Mouse (Mus musculus) hematopoietic stem cell, adult 5-6 weeks (primary cell): ENCODE data around the gene Akr1b3. TPM values are rescaled to one million over a fixed set of nuclear protein-coding genes. Genes with fewer than 3 reads are reported as not detected.
"Not testable (repeated sequence)": the region's sequence is repeated elsewhere in the genome, so short reads cannot be mapped to it uniquely, and the experiment has no call there.

Source experiments
- ATAC-seq, 2 experiments: fragments of 125-278 bp in 1 of 2; replicated peaks in 1 of 2; 2 replicates each; pipeline ENCODE4 v1.8.0; 2016 to 2017; ENCODE audit warnings: inconsistent platforms in 2 of 2, mild to moderate bottlenecking in 2 of 2, moderate number of reproducible peaks in 2 of 2, low read depth in 1 of 2, moderate TSS enrichment in 1 of 2; ENCODE audit not compliant: low FRiP score in 2 of 2, poor library complexity in 2 of 2, severe bottlenecking in 2 of 2, insufficient read depth in 1 of 2, low TSS enrichment in 1 of 2
- total RNA-seq: library from RNA; stranded (forward); fragments of 172-1452, 232-1000 nt; gene quantifications from 2 replicates; pipeline ENCODE4 v1.2.3, GENCODE M21; 2017

The Akr1b3 gene
- total RNA-seq, 1 experiment from 2014 or later, result 101 TPM

DNA sequence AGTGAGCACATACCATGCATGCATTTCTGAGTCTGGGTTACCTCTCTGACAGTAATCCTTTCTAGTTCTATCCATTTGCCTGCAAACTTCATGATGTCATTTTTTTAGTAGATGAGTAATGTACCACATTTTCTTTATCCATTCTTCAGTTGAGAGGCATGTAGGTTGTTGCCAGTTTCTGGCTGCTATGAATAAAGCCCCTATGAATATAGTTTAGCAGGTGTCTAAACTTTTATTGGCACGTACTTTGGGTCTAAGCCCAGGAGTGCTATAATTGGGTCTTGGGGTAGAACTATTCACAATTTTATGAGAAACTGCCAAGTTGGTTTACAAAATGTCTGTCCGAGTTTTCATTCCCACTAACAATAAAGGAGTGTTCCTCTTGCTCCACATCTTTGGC lies 20.5 kb upstream of the Akr1b3 start:
- no peak for ATAC-seq

DNA sequence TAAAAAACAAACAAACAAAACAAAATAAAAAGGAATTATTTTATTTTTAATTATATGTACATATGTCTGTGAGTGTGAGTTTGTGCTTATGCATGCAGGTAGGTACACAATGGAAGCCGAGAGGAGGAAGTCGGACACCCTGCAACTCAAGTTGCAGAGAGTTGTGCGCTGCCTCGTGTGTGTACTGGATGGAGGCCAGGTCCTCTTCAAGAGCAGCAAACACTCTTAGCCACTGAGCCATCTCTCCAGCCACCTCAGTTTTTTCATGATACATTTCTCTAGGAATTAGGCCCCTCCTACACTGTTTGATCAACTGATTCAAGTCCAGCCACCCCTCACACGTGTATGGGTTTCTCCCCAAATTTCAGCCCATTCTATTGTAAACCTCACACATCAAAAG lies 17.4 kb upstream of the Akr1b3 start:
- no peak for ATAC-seq

DNA sequence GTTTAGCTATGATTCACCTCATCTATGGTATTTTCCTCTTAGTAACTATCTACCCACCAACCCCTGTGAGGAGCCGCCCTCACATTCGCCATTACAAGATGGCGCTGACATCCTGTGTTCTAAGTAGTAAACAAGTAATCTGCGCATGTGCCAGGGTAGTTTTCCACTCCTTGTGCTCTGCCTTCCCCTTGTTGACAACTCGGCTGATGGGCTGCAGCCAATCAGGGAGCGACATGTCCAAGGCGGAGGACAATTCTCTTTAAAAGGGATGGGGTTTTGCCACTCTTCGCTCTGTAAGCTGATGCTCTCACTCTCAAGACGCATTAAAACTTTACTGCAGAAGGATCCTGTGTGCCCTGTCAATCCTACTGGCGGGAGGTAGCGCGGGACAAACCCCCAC lies 14.5 kb upstream of the Akr1b3 start:
- ATAC-seq, result not testable (repeated sequence)

DNA sequence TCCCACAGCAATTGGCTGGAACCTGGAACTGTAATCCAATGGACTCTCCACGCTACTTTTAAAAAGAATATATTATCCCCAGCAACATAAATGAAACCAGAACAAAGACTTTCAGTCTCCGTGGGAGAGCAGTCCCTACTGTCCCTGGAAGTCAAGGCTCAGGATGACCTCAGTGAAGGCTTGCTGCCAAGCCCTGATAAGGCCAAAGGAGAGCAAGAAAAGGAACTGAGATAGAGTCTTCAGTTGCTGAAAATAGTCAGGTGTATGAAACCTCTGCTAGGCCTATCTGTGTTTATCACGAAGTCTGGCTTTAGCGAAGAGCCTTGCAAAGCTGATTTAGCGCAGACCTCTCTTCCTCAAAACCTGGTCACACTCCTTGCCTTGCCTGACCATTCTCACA lies 14.1 kb upstream of the Akr1b3 start:
- ATAC-seq, result no peak

DNA sequence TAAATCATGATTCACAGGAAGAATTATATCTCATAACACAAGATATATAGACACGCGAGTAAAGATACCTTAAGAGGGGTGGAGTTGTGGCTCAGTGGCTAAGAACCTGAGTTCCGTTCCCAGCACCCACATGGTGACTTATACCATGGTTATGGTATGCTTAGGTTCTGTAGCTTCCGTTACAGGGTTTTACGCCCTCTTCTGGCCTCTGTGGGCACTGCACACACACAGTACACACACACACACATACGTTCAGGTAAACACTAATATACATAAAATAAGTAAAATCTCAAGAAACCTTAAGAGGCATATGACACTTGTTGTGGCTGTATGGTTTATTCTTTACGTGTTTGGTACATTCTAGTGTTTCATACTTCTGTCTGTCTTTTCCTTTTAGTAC lies 4.8 kb upstream of the Akr1b3 start:
- no peak for ATAC-seq

DNA sequence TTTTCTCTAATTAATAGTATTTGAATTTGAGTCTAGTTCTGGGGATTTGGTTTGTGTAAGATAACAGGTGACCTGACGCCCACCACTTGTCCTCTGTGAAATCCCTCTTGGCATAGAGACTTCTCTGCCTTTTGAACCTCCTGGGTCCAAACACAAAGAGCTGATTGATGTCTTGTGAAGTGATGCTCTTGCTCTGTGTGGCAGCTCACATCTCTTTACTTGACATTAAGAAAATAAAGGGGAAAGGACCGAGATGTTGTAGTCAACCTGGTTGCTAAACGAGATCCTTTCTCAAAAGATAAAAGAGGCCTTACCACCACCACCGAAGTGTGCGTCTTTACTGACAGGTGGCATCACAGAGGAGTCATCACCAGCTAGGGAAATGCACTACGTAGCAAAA lies 1.4 kb upstream of the Akr1b3 start:
- ATAC-seq, result no peak

DNA sequence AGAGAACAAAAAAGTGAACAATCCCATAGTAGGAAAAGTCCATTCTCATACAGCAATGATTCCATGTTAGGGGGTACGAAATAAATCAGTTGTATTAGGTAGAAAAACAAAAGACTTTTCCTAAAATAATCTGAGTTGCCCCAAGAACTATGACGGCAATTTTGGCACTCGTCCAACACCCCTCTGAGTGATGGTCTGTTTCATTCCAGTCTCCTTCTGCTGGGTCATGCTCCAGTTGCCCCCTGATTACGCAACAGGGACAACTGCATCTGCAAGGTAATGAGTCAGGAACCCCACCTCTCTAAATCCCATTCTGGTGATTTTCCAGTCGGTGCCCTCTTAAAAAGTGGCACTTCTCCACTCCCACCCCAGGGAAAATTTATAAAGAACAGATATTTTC lies 894 bp upstream of the Akr1b3 start:
- no peak for ATAC-seq

DNA sequence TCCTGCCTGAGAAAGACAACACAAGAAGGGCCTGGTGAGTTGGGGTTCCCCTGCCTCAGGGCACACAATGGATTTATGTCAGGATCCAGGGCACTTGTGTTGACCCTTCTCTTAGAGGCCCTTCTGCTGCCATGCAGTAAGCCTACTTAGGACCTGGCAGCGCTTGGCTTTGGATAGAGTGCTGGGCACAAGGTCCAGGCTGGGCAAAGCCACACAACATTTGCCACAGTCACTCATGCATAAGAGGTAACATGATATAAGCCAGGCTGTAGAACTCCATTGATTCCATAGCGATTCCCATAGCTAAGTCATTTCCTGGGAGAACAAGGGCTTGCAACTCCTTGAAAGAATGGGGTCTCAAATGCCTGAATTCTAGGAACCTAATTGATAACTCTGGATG lies 3.4 kb downstream of the Akr1b3 start:
- no peak for ATAC-seq

DNA sequence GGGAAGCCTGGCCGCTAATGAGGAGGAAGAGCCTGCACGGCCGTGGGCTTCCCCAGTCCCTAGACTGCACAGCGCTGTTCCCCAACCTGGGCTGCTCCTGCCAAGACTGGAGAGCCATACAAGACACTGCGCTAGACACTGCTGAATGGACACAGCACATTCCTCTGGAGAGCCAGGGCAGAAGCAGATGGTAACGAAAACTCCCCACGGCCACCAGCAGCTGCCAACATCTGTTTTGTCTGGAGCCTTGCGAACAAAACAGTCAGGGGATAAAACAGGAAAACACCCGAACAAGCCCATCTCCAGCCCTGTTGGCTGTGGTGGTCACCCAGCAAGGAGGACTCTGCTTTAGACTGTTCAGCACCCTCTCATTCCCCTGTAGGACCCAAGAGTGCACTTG lies 3.9 kb downstream of the Akr1b3 start:
- no peak for ATAC-seq

DNA sequence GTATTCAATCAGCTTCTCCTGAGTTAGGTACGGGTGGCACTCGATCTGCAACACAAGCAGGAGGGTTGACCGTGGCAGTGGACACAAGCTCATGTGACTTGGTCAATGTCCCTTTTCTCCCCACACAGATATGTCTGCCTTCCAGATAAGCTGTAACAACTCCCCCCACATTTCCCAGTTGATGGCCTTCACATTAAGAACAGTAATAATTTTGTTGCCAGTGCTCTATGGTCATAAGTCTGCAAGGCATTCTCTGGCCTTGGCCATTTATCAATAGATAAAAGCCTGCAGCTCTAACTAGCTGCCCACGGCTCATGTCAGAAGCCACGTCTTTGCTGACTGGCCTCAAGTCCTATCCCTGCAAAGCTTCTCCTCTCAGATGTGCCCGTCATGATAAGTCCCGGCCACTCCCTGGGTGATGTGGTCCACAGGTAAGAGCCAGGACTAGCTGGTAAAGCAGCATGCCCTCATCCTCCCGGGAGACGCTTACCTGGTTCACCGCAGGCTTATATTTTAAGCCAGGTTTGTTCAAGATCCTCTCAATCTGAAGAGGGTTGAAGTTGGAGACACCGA lies 7.2 kb downstream of the Akr1b3 start:
- ATAC-seq, result no peak

DNA sequence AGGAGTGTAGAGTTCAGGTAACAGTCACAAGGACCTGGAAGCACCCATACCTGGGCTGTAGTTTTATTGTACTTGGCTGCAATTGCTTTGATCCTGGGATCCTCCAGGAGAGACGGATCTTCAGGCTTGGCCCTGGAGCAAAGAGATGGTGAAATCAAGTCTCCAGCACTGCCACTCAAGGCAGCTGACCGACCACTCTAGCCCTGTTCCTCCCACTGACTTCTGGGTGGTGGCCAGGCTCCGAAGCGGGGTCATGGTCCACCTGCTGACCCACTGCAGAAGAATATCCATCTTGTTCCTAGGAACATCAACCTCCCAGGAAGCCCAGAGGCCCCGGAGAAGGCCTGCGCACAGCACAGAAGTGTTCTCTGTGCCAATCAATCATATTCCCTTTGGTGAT lies 7.8 kb downstream of the Akr1b3 start:
- ATAC-seq, result no peak

DNA sequence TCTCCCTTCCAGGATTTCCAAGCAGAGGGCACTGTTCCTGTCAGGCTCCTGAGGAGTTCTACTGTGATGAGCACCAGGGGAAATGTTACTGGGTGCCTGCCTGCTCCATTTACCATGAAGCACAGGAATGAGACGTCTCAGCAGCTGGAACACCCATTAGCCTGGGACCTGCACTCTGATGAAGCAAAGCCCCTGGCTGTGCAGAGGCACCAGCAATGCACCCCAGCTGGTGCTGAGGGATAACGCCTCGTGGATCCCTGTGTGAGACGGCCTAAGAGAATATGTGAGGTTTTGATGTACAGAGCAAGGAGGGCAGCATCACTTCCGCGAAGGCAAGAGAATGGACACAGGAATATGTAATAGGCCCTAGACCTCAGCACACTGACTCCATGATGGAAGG lies 10.5 kb downstream of the Akr1b3 start:
- no peak for ATAC-seq

DNA sequence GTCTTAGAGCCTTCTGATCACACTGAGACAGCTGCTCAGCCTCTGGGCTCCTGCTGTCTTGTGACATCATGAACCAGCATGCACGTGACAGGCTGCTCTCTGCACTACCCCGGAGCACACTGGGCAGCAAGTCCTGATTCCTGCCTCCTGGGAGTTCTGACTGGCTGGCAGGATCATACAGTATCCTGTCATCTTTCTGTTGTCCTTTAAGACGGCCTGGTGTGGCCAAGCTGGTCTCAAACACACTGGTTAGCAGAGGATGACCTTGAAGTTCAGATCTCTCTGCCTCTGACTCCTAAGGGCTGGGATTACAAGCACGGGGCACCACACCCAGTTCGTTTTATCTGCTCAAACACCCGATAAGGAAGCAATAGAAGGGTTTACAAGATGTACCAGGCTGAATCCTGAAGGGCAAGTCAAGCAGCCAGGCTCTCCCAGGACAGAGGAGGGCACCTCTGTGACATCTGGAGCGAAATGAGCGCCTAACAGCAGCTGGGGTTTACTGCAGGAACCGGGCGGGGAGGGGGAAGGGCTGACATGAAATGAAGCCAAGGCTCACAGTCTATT lies 12.5 kb downstream of the Akr1b3 start:
- no peak for ATAC-seq

DNA sequence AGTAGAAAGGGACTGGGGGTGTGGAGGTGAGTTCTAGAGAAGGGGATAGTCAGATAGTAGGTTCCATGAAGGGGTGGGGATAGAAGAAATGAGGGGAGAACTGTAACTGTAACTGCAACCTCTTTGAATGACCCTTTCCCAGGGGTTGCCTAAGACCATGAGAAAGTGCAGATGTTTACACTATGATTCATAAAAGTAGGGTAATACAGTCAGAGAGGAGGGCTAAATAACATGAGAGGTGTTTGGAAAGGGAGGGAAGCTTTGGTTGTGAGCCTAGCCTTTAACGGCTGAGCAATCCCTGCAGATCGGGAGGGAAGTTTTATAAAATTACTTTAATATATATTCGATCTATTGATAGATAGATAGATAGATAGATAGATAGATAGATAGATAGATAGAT lies 20.2 kb downstream of the Akr1b3 start:
- no peak for ATAC-seq

DNA sequence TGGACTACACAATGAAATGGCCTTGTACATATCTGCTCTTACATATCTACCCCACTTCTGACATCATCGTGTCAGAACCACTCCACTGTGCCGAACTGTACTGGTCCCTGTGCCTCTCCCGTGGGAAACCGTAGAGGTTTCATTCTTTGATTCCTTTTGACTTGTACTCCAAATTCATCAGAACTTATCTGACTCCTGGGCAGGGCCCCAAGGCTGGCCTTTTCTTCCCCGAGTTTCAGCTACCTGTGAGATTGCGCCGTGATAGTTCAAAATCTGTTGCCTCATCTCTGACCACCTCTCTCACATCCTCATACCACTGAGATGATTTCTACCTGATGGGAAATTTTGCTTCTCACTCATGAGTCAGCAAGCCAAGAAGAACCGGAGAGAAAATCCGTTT lies 21.8 kb downstream of the Akr1b3 start:
- no peak for ATAC-seq

DNA sequence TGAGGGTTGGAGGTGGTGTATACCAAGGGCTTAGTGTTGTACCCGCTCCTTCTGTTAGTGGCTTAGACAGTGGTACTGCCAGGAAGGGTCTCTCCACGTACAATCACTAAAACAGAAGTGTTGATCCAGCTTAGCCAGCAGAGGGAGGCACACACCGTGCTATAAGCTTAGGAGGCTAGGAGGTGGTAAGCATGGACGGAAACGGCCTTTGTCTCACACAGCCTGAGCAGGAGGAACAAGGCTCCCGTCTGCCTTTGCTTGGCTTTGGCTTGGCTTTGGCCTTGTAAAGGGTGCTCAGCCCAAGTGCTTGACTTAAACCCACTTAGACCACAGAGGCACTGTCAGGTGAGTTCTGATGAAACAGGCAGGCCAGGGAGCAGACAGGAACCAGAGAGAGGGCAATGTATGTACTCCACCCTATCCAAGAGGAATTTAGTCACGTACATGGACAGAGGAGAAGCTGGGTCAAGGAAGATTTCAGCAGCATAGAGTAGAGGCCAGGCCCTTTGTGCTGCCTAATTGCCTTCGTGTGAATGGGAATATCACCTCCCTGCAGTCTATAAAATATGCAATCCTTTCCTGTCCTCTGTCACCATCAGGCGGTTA lies 24.3 kb downstream of the Akr1b3 start:
- ATAC-seq, result peak; percentile 96 to 99

DNA sequence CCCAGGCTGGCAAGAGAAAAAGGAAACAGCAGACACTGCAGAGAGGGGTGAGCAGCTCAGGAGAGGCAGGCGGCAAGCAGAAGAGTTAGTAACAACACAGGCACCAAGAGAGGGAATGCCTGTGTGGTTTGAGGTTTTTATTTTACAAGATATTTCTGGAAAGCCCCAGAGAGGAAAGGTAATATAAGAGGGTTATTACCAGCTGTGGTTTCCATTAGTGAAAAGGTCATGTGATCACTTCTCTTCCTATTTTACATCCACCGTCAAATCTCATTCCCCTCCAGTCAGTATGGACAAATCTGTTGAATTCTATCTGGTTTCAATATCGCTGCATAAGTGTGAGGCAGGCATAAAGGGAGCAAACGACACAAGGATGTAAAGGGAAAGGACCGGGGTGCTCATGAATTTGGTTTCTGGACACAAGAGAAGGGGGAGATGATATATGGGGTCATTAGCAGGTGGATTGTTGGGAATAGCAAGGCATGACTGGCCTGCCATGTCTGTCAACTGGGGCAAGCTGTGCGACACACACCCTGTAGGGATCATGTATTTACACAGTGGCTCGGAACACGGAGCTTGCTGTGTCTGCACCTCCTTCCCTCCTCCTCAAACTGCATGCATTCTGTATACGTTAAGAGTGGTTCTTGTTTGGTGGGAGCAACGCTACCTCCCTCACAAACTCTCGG lies 24.9 kb downstream of the Akr1b3 start:
- ATAC-seq, result peak; percentile 19 to 29; a peak in 2 of 4 replicates

DNA sequence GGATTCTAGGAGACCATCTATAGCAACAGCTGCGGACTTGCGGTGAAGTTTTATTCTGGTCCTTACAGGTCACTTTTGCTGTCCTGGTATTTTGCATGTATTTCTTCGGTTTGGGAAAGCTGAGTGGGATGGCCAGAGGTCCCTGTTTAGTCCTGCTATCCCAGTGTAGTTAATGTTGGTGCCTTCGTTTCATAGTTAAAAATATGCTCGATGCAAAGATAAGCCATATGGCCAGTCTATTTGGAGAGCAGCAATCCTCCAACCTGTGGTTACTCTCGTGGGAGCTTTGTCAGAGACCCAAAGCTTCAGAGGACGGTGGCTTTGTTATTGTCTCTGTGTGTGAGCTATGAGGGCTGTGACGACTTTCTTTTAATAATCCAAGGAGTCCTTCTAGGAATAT lies 26.6 kb downstream of the Akr1b3 start:
- no peak for ATAC-seq

DNA sequence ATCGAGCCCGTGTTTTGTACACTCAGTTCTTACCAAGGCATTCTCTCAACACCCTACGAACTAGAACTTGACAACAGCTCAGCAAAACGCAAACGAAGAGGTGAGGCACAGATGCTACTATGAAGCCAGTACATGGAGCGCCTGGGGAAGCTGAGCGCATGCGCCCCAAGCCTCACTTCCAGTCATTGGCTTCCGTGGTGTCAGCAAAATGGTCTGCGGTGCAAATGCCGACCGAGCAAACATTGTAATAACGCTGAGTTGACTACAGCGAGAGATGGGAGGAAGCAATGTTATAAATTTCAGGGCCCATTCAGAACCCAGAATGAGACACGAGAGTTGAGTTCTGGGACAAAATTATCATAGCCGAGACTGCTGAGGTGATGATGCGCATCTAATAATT lies 27.2 kb downstream of the Akr1b3 start:
- ATAC-seq, result no peak
